Mouse (Mus musculus): ENCODE results near the gene Pdlim3.

- peak; percentile 97 for TF ChIP-seq EP300 (IDR thresholded peaks at IDR 0.05; ENCODE audit: insufficient read depth, low read depth, low read length)
- TF ChIP-seq CTCF (IDR thresholded peaks at IDR 0.05), result no peak
Observed at GRCm38 (mm10) chr8:45934582-45935014, 49.3 kb downstream of the Pdlim3 start, which contains the start of gene Ccdc110.
